Mouse (Mus musculus) heart, postnatal 0 days (tissue): ENCODE results near the gene Gm21887.
"Not testable (repeated sequence)": the region's sequence is repeated elsewhere in the genome, so short reads cannot be mapped to it uniquely, and the experiment has no call there.

Experiments used
- CTCF ChIP-seq: IDR thresholded peaks from 2 replicates; pipeline ENCODE4 v1.5.1; 2016; ENCODE audit warnings: antibody characterized with exemption, control low read depth, low read depth
- EP300 ChIP-seq: IDR thresholded peaks from 2 replicates; pipeline ENCODE4 v1.6.1; 2016; ENCODE audit warnings: antibody characterized with exemption, low read depth

- TF ChIP-seq CTCF, EP300: not testable (repeated sequence)
Observed at GRCm38 (mm10) chrX:169984331-169984730, 25.1 kb upstream of the Gm21887 start.
